Mouse (Mus musculus): ENCODE measurements at regions not wholly inside any gene's neighbourhood (a gene's known extent, or its start where the extent isn't known, plus 50 kb on each side); places are given as distances from the start of the nearest gene placed in this dataset.

DNA sequence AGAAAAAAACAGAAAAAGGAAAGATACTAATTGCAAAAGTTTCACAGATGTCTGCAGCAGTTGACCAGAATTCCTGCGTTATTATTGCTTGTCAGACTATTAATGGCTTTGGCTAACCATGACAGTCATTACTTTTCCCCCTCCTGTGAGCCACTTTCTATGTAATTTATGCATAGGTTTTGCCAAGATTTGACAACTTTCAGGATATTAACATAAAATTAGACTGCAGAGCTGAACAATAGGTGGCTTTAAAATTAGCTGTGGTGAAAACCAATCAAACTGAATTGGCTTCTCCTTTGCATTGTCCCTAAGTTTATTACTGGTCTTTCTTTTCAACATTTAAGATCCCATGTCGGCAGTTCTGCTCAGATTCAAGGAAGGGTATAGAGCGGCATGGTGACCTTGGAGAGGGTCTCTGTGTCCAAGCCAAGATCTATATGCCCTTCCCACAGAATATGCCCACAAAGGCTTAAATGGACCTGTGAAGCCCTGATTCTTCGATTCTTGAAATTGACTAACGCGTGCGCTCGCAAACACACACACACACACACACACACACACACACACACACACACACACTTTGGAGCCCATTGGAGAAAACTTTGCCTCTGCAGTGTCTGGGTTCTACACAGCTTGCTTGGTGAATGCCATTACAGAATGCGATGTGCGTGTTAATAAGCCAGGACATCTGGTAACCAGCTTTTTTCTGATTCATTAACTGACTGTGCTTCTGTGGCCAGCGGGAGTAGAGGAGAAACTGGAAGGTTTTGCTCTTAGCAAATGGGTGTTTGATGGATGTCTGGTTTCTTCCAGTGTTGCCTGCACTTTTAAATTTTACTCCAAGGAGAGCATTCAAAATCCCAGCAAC lies 69.8 kb upstream of the Itga4 start:
- no peak for TF ChIP-seq CTCF (IDR thresholded peaks at IDR 0.05; ENCODE audit: insufficient read depth, low read depth, low read length)
- TF ChIP-seq POLR2A (IDR thresholded peaks at IDR 0.05; ENCODE audit: insufficient read depth, low read depth, low read length): no peak
